10 mouse cellular contexts compared by ENCODE assay signal in the genomic region with DNA sequence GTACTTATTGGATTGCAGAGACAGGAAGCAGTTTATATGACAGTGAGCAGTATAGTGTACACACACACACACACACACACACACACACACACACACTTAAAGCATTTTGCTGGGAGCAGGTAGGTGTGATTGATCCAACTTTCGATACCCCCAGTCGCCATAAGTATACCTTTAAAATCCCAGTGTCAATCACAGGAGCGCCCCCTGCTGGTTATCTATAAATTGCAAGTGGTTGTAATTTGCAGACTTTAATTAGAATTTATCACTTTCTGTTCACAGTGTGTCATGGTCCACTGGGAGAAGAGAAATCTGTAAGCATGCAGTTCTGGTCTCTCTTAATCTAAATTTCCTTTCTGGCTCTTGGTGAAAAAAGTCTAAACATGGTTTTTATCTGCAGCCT.
A peak's percentile ranks its signal among the peaks of the same experiment; 100 is the strongest.
DNase-seq lines count a peak whose midpoint lies in the region; ATAC-seq and TF ChIP-seq lines count a peak whose summit lies in the region.
"Had no signal": no experiment of that assay in that cellular context is flagged by ENCODE, and none has a peak within 500 bp of the region (broad histone marks: within the 10 kb centered on the region; RNA-seq: fewer than 3 reads in every experiment).

No protein-coding gene starts in this region.

- peak; percentile 51 for DNase-seq in midbrain, embryonic 14.5 days
- peak; percentile 4 for DNase-seq in forelimb bud, embryonic 11.5 days (ENCODE audit: low read depth, low spot score)
- peak; percentile 0 for DNase-seq in splenic B cell, adult 2 months (ENCODE audit: low read depth, low spot score)
- DNase-seq in adrenal gland, postnatal 25 days = no peak
- DNase-seq: gastrocnemius, postnatal 14 days; liver, embryonic 13.5 days had no signal

- no peak for ATAC-seq in intestine, postnatal 0 days
- no peak for ATAC-seq in intestine, embryonic 16.5 days
- ATAC-seq in midbrain, embryonic 14.5 days (ENCODE audit: low FRiP score, low TSS enrichment) = no peak
- no peak for ATAC-seq in midbrain, embryonic 15.5 days (replicated peaks)

- peak; percentile 65 for TF ChIP-seq CTCF in intestine, postnatal 0 days (IDR thresholded peaks at IDR 0.05; ENCODE audit: low read depth)

- no peaks in the 10 kb centered on the region for H3K9me3 ChIP-seq in intestine, postnatal 0 days (ENCODE audit: control insufficient read depth)
- no peaks in the 10 kb centered on the region for H3K9me3 ChIP-seq in intestine, embryonic 16.5 days (ENCODE audit: control insufficient read depth, low read length)
- no peaks in the 10 kb centered on the region for H3K9me3 ChIP-seq in midbrain, embryonic 14.5 days (ENCODE audit: control insufficient read depth, low read length)
- no peaks in the 10 kb centered on the region for H3K9me3 ChIP-seq in midbrain, embryonic 15.5 days
- H3K9me3 ChIP-seq: liver, embryonic 13.5 days had no signal

- H3K4me3 ChIP-seq in intestine, postnatal 0 days (ENCODE audit: low read depth, low read length) = no peak overlapping the region
- H3K4me3 ChIP-seq in intestine, embryonic 16.5 days (ENCODE audit: low read length) = no peak overlapping the region
- no peak overlapping the region for H3K4me3 ChIP-seq in midbrain, embryonic 14.5 days (replicated peaks; ENCODE audit: low read depth, low read length)
- H3K4me3 ChIP-seq in midbrain, embryonic 15.5 days = no peak overlapping the region
- H3K4me3 ChIP-seq: liver, embryonic 13.5 days; myocyte had no signal

- H3K9ac ChIP-seq in intestine, postnatal 0 days (ENCODE audit: low read depth, low read length) = no peak overlapping the region
- no peak overlapping the region for H3K9ac ChIP-seq in intestine, embryonic 16.5 days (ENCODE audit: low read depth, low read length)
- H3K9ac ChIP-seq in midbrain, embryonic 14.5 days (replicated peaks; ENCODE audit: low read length) = no peak overlapping the region
- no peak overlapping the region for H3K9ac ChIP-seq in midbrain, embryonic 15.5 days
- H3K9ac ChIP-seq: liver, embryonic 13.5 days had no signal

- H3K4me2 ChIP-seq in intestine, postnatal 0 days (replicated peaks; ENCODE audit: low read depth) = no peak overlapping the region
- H3K4me2 ChIP-seq in intestine, embryonic 16.5 days (ENCODE audit: low read depth, low read length) = no peak overlapping the region
- no peak overlapping the region for H3K4me2 ChIP-seq in midbrain, embryonic 14.5 days (ENCODE audit: low read length)
- no peak overlapping the region for H3K4me2 ChIP-seq in midbrain, embryonic 15.5 days
- H3K4me2 ChIP-seq: liver, embryonic 13.5 days had no signal

- H3K27me3 ChIP-seq in intestine, postnatal 0 days (replicated peaks; ENCODE audit: control insufficient read depth, insufficient read depth, low read length) = no peaks in the 10 kb centered on the region
- no peaks in the 10 kb centered on the region for H3K27me3 ChIP-seq in intestine, embryonic 16.5 days (replicated peaks; ENCODE audit: control insufficient read depth, insufficient read depth, low read length)
- H3K27me3 ChIP-seq in midbrain, embryonic 14.5 days (ENCODE audit: control insufficient read depth, insufficient read depth, low read length) = no peaks in the 10 kb centered on the region
- no peaks in the 10 kb centered on the region for H3K27me3 ChIP-seq in midbrain, embryonic 15.5 days (replicated peaks)
- no peaks in the 10 kb centered on the region for H3K27me3 ChIP-seq in splenic B cell, adult 2 months (ENCODE audit: control insufficient read depth, insufficient read depth, low read length, poor library complexity, severe bottlenecking)
- H3K27me3 ChIP-seq: liver, embryonic 13.5 days had no signal

- H3K36me3 ChIP-seq in intestine, postnatal 0 days (ENCODE audit: control insufficient read depth, insufficient read depth) = no peaks in the 10 kb centered on the region
- H3K36me3 ChIP-seq in intestine, embryonic 16.5 days (ENCODE audit: control insufficient read depth, insufficient read depth, low read length) = no peaks in the 10 kb centered on the region
- H3K36me3 ChIP-seq in midbrain, embryonic 14.5 days (ENCODE audit: control insufficient read depth, insufficient read depth, low read length) = no peaks in the 10 kb centered on the region
- H3K36me3 ChIP-seq in midbrain, embryonic 15.5 days (replicated peaks) = no peaks in the 10 kb centered on the region
- H3K36me3 ChIP-seq in splenic B cell, adult 2 months (ENCODE audit: control insufficient read depth, insufficient read depth, low read length, poor library complexity, severe bottlenecking) = no peaks in the 10 kb centered on the region
- H3K36me3 ChIP-seq: liver, embryonic 13.5 days had no signal

- 13% methylated on average over 3 of the region's 3 CpGs for WGBS in intestine, postnatal 0 days
- 8% methylated on average over 3 of the region's 3 CpGs for WGBS in intestine, embryonic 16.5 days
- 18% methylated on average over 3 of the region's 3 CpGs for WGBS in midbrain, embryonic 14.5 days
- 33% methylated on average over 3 of the region's 3 CpGs for WGBS in midbrain, embryonic 15.5 days

- H3K27ac ChIP-seq in intestine, postnatal 0 days (ENCODE audit: low read depth, low read length) = no peak overlapping the region
- H3K27ac ChIP-seq in intestine, embryonic 16.5 days (ENCODE audit: low read length) = no peak overlapping the region
- H3K27ac ChIP-seq in midbrain, embryonic 14.5 days (replicated peaks; ENCODE audit: low read depth, low read length) = no peak overlapping the region
- H3K27ac ChIP-seq in midbrain, embryonic 15.5 days = no peak overlapping the region
- H3K27ac ChIP-seq: liver, embryonic 13.5 days had no signal

- H3K4me1 ChIP-seq in intestine, postnatal 0 days (replicated peaks; ENCODE audit: control insufficient read depth, insufficient read depth, low read length) = no peaks in the 10 kb centered on the region
- no peaks in the 10 kb centered on the region for H3K4me1 ChIP-seq in intestine, embryonic 16.5 days (ENCODE audit: control insufficient read depth, insufficient read depth, low read length)
- no peaks in the 10 kb centered on the region for H3K4me1 ChIP-seq in midbrain, embryonic 14.5 days (ENCODE audit: control insufficient read depth, insufficient read depth, low read length)
- H3K4me1 ChIP-seq in midbrain, embryonic 15.5 days = no peaks in the 10 kb centered on the region
- H3K4me1 ChIP-seq: liver, embryonic 13.5 days had no signal
